Mouse (Mus musculus): ENCODE measurements around the gene Cfl1. TPM values are rescaled to one million over a fixed set of nuclear protein-coding genes. Genes with fewer than 3 reads are reported as not detected.

The Cfl1 gene
- total RNA-seq (2015; ENCODE audit: low replicate concordance) (720 and 762 TPM in 2 replicates), total RNA-seq (2017; ENCODE audit: low replicate concordance) (460 and 469 TPM in 2 replicates)

DNA sequence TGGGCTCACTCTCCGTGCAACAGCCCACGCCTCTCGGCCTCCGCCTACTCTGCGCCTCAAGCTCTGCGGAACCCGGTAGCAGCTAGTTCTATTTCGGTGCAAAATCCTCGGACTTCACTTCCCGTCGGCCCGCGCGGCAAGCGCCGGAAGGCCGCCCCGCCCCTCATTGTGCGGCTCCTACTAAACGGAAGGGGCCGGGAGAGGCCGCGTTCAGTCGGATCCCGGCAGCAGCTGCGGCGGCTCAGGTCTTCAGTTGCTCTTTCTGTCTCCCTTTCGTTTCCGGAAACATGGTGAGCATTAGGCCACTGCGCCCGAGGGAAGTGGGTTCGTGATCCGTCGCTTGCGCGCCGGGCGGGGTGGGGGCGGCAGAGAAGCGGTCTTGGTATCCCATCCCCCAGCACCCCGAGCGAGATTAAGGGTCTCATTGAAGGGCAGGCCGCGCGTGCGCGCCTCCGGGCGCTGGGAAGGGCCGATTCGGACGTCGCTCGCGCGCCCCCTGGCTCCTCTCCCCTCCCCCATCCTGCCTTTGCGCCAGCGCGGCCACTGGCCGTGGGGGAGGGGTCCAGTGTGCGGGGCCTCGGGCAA, at the start of gene Cfl1:
TSS of gene Cfl1 (plus strand) at position 143 of the 585 bp plus-strand sequence.
- peak; percentile 58 for ATAC-seq (replicated peaks; ENCODE audit: low FRiP score, poor library complexity, severe bottlenecking)

DNA sequence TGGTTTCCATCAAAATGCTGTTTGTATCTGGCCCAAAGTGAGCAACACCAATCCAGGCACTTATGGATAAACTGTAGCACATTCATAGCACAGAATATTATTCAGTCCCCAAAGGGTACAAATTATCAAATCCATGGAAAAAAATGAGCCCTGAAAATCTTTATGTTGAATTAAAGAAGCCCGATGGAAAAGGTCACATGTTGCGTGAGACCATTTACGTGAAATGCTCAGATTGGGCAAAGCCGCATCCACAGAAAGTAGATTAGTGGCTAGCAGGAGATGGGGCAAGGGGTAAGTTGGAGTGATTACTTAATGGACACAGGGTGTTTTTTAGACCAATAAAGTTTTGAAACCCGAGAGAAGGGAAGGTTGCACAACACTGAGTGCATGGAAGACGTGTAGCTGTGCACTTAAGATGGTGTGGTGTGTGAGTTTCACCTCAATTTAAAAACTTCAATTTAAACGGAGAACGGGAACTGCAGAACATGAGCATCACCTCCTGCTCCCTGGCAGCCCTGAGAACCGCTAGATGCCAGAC, 45.8 kb upstream of the Cfl1 start:
- ATAC-seq (replicated peaks; ENCODE audit: low FRiP score, poor library complexity, severe bottlenecking), result no peak

GRCm38 (mm10) chr19:5444954-5445353, 45.3 kb upstream of the Cfl1 start:
- no peak for ATAC-seq (replicated peaks; ENCODE audit: low FRiP score, poor library complexity, severe bottlenecking)

- ATAC-seq (replicated peaks; ENCODE audit: low FRiP score, poor library complexity, severe bottlenecking), result no peak
These were observed 44.5 kb upstream of the Cfl1 start for GRCm38 (mm10) chr19:5445747-5446146.

- peak; percentile 56; the same call in 1 of the 2 replicates for ATAC-seq (replicated peaks; ENCODE audit: low FRiP score, poor library complexity, severe bottlenecking)
These were observed 42.5 kb upstream of the Cfl1 start, which contains the start of gene Fosl1 for GRCm38 (mm10) chr19:5447515-5448353. Fosl1 (plus strand) TSS chr19:5447547.

GRCm38 (mm10) chr19:5448354-5449150, 41.7 kb upstream of the Cfl1 start:
- ATAC-seq (replicated peaks; ENCODE audit: low FRiP score, poor library complexity, severe bottlenecking), result peak; percentile 56; the same call in 1 of the 2 replicates

DNA sequence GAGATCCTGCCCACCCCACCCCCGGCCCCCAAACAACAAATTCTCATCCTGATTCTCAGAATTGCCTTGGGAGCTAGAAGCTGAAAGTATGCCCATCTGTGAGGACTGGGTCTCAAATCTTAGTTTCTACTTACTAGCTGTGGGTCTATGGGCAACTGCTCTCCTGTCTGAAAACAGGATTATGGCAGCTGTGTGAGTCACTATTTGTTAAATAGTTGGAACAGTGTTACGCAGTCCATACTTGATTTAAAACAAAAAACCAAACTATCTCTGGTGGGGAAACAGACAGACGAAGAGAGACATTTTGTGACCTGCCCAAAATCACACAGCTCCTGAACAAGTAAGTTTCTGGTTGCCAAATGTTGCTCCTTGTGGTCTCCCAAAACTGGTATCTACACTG, 40.6 kb upstream of the Cfl1 start:
- no peak for ATAC-seq (replicated peaks; ENCODE audit: low FRiP score, poor library complexity, severe bottlenecking)

GRCm38 (mm10) chr19:5451766-5452165, 38.5 kb upstream of the Cfl1 start:
- no peak for ATAC-seq (replicated peaks; ENCODE audit: low FRiP score, poor library complexity, severe bottlenecking)

DNA sequence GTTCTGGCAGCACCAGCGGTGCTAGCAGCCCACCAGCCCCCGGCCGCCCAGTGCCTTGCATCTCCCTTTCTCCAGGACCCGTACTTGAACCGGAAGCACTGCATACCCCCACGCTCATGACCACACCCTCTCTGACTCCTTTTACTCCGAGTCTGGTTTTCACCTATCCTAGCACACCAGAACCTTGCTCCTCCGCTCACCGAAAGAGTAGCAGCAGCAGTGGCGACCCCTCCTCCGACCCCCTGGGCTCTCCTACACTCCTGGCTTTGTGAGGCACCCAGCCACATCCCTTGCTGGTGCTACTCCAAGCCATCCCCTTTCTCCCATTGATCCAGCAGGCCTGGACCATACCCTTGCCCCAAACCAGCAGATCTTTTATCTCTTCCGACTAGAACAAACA, 35.2 kb upstream of the Cfl1 start:
- no peak for ATAC-seq (replicated peaks; ENCODE audit: low FRiP score, poor library complexity, severe bottlenecking)

DNA sequence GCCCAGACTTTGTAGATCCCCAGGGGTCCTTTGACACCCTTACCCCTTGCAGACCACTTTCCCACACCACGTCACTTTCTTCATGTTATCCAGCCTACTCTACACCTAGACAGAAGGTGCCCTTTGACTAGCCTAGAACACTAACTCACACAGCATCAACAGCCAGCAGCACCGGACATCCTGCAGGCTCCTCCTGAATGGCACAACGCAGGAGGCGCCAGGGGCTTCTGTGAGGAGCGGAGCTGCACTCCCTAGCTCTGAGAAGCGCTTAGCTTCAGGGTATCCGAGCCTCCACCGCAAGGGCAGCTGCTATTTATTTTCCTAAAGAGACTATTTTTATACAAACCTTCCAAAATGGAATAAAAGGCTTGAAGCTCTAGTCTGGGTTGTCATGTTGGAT, 34.7 kb upstream of the Cfl1 start:
- no peak for ATAC-seq (replicated peaks; ENCODE audit: low FRiP score, poor library complexity, severe bottlenecking)

GRCm38 (mm10) chr19:5456241-5456921, 33.9 kb upstream of the Cfl1 start:
- no peak for ATAC-seq (replicated peaks; ENCODE audit: low FRiP score, poor library complexity, severe bottlenecking)

GRCm38 (mm10) chr19:5456922-5457745, 33.1 kb upstream of the Cfl1 start:
- ATAC-seq (replicated peaks; ENCODE audit: low FRiP score, poor library complexity, severe bottlenecking), result peak; percentile 91

GRCm38 (mm10) chr19:5457746-5458442, 32.4 kb upstream of the Cfl1 start, which contains the start of gene Ccdc85b:
Ccdc85b (minus strand) TSS chr19:5457894.
- ATAC-seq (replicated peaks; ENCODE audit: low FRiP score, poor library complexity, severe bottlenecking), result no peak

- ATAC-seq (replicated peaks; ENCODE audit: low FRiP score, poor library complexity, severe bottlenecking), result no peak
These were observed 31.2 kb upstream of the Cfl1 start for GRCm38 (mm10) chr19:5459019-5459418.

- ATAC-seq (replicated peaks; ENCODE audit: low FRiP score, poor library complexity, severe bottlenecking), result no peak
These were observed 30.4 kb upstream of the Cfl1 start for GRCm38 (mm10) chr19:5459896-5460295.

- peak; percentile 78 for ATAC-seq (replicated peaks; ENCODE audit: low FRiP score, poor library complexity, severe bottlenecking)
These were observed 29.8 kb upstream of the Cfl1 start, which contains the start of gene Fibp for GRCm38 (mm10) chr19:5460465-5460911. Fibp (plus strand) TSS chr19:5460615.

GRCm38 (mm10) chr19:5461411-5461810, 28.8 kb upstream of the Cfl1 start:
- ATAC-seq (replicated peaks; ENCODE audit: low FRiP score, poor library complexity, severe bottlenecking), result no peak

- no peak for ATAC-seq (replicated peaks; ENCODE audit: low FRiP score, poor library complexity, severe bottlenecking)
These were observed 27.0 kb upstream of the Cfl1 start for GRCm38 (mm10) chr19:5463212-5463611.

Data from erythroid progenitor cell, adult 5-6 weeks (primary cell).